Mouse (Mus musculus) erythroblast, adult 5-6 weeks (primary cell): ENCODE measurements around the gene Gpc6. TPM values are rescaled to one million over a fixed set of nuclear protein-coding genes. Genes with fewer than 3 reads are reported as not detected.

Experiments
- ATAC-seq: replicated peaks from 2 replicates; pipeline ENCODE4 v1.8.0; 2016; ENCODE audit warnings: moderate number of reproducible peaks, mild to moderate bottlenecking, moderate TSS enrichment, inconsistent platforms; ENCODE audit not compliant: poor library complexity, low FRiP score, severe bottlenecking
- total RNA-seq, 2 experiments: library from RNA; stranded (forward) in 1 of 2; stranded (reverse) in 1 of 2; fragments of 150-400 nt in 1 of 2; fragments of 200-764, 138-1000 nt in 1 of 2; gene quantifications; 2 replicates each; pipeline versions ENCODE4 v1.2.3 to v1.2.4; 2015 to 2017; ENCODE audit warnings: low replicate concordance in 2 of 2

Gpc6 gene
- total RNA-seq, 2 experiments from 2014 or later = not detected

DNA sequence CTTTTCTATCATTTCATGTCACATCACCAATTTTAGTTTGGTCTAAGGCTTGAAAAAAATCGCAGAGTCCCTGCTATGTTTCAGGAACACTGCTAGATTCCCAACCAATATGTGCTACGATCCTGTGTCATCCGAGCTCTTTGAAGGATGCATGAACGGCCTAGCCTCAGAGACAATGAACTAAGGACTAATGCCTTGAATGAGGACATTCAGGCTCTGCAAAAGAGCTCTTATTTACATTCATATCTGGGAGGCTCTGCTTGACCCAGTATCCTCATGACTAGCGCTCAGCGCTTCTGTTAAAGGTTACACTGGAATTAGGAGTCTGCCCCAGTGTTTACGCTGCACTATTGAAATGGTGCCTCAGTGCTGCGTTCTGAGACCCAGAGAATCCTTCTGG, 125.8 kb downstream of the Gpc6 start:
- no peak for ATAC-seq

DNA sequence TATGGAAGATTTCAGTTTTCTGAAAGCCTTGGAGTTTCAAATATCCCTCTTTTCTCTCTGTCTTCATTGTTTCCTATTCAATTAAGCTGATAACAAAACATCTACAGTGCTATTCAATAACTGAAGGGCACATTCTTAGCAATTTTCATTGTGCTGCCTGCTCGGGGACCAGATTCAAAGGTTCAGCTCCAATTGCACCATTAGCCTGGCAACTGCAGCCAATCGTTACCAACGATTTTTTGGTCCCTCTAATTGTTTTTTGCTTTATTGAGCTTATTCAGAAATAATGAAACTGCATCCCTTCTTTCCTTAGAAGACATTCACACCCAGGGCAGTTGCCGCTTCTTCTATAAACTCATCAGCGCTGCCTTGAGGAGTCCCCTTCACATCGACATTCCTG, 128.2 kb downstream of the Gpc6 start:
- no peak for ATAC-seq

DNA sequence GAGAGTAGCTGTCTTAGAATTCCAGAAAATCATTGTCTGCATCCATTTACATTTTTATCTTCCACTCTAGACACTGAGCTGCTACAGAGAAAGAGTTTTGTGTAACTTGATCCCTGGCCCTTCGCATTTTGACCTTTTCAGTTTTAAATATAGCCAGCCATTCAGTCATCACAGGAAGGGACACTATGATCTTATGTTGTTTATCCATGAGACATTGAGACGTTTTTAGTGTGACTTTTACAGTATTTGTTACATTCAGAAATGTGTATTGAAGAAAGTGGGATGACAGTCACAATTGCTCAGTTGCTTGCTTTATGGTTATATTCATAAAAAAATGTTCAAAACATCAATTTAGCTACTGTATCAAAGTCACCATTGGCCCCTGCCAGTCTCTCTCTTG, 130.0 kb downstream of the Gpc6 start:
- ATAC-seq = no peak

DNA sequence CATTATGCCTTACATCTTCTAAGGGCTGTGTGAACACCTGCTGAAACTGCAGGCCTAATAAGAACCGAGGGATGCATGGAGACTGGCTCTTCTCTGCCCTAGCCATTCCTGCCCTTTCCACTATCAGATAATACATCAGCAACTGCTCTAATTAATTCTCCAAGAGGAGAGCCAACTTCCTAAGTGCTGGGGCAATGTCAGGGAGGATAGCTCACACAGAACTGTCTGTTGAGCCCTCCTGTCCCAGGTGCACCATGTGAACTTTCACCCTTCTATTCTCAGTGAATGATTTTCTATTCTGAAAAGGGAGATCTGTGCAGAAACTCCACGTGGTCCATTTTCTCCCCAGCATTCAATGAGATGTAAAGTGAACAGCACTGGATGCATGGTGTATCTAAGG, 136.0 kb downstream of the Gpc6 start:
- no peak for ATAC-seq

DNA sequence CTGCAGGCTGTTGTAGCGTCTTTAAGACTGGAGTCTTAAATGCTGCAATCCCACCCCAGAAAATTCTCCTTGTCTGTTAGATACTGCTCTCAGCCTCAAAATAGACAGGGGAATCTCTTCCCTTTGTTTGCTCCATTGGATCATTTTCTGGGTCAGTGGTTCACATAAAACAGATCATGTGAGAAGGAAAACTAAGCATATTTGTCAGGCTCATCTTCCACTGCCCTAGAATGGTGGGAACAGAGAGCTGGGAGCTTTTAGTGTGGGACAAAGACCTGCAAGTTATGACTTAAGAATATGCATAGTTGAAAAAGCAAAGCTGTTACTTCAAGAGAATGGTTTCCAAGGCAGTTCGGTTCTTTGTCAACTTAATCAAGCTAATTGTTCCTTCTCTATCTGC, 136.4 kb downstream of the Gpc6 start:
- ATAC-seq = no peak

DNA sequence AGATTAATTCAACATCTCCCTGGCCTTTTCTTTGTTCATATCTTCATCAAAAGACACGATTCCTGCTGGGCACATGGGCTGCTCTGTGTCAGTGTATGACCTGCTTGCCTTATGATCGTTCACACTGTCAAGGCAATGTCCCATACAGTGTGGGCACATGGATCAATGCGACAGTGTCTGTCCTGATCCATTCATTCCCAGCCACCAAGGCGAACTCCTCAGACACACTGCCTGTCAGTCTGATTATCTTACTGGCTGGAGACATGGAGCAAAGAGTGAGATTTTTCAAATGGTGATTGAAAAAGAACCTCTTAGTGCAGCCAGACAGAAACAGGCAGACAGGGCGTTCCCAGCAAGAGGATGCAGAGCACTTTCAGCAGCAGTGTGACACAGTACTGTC, 143.1 kb downstream of the Gpc6 start:
- no peak for ATAC-seq

DNA sequence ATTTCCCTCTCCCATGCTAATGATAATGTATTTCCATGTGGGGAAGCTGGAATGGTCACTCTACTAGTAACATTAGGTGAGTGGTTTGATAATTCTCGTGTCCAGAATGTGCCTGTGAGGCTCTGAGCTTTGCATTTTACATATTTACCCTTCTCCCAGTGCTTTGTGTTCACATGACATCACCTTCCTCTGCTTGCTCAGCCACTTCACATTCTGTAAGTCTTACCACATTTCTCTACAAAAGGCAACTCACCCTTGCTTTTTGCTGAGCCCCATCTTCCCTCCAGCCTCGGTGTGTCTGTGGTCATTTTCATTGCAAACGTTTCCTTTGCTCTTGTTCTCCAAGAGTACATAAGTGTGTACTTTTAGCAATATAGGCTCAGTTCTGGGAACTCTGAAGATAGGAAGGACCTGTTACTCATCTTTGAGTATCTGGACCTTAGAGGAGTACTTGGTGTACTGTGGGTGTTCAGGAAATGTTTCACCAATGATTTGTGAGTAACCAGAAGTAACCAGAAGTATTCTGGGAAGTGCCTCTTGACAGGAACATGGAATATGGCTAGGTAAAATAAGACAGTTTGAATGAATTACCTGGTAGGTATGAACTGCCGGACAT, 145.5 kb downstream of the Gpc6 start:
- ATAC-seq = no peak

DNA sequence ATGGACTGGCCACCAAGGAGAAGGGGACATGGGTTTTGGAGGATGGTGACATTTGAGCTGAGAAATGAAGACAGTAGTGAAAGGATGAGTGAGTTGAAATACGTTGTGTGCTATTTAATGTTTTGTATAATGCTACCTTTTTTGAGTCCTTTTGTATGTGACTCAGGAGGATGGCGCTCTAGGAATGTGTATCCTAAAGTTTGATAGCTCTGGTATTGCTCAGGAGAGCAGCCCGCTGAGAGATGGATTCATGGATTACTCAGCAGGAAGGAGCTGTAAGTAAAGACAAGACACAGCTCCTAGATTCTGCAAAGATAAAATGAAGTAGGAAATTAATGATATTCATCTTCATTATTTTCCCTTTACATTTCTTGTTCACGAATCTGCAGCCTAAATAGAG, 168.5 kb downstream of the Gpc6 start:
- ATAC-seq = no peak

DNA sequence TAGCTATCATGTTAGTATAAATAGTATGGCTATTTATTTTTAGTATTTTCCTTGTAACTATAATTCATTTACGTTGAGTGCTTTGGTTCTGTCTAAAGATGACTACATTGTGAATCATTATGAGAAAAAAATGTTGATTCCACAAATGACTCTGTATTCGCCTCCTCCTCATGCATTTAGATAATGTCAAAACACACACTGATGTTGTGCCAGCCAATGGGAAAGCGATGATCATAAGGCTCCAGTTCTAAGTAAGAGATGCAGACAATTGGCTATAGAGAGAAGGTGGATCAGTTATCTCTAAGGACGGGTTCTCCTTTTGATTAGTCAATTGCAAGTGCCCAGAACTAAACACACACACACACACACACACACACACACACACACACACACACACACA, 181.8 kb downstream of the Gpc6 start:
- no peak for ATAC-seq

DNA sequence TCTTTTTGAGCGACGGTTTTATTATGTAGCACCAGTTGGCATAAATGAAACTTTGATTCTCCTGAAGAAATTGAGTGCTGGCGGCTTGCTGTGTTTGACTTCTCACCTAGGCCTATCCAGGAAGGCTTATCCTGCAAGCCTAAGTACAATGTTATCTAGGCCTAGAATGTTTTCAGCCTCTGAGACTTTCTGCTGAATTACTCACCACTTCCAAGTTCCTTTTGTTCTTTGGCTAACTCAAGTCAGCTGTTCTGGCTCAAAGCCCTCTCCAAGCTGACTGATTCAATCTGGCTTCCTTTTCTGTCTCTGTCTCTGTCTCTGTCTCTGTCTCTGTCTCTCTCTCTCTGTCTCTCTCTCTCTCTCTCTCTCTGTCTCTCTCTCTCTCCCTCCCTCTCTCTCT, 188.0 kb downstream of the Gpc6 start:
- ATAC-seq = no peak

DNA sequence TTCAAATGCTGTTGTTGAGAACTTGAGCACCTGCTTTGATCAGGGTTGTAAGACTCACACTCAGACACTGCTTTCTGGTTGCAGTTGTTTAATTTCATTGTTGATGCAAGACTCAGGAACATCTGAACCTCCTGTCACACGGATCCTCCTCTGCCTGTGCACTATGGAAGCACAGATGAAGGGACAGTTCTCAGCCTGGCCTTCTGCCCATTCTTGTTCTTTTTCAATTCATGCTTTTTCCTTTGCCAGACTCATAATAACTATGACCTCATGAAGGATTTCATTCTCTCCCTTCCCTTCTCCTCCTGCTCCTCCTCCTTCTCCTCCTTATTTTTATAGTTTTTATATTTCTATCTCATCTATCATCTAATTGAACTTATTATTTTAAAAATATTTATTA, 196.9 kb downstream of the Gpc6 start:
- no peak for ATAC-seq

DNA sequence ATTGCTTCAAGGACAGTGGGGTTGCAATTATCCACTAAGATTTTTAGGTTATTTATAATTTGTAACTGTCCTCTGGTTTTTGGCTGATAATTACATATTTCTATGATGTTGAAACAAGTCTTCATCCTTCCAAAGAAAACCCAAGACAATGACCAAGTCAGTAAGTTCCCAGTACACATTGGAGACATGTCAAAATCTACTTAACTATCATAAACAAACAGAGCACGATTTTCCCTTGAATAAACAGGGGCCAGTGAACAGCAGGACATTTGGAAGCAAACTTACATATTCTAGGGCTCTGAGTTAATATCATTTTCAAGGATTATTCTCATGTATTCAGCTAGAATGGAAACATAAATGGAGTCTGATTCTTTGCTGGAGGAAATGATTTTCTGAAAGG, 205.2 kb downstream of the Gpc6 start:
- no peak for ATAC-seq

DNA sequence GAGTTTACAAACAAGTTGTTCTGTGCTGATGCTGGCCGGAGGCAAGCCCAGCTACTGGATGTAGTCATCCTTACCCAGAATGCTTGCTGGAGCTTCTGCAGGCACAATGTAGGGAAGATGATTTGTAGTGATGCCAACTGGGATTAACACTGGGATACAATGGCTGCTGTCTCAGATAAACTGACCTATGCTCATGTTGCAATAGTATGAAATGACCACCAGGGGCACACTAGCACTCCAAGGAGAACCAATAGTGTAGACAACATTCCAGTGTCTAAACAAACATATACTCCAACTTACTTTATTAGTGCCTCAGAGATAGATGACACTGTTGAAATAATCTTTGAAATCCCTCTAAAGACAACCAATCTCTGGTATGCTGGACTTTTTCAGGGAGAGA, 206.2 kb downstream of the Gpc6 start:
- no peak for ATAC-seq

DNA sequence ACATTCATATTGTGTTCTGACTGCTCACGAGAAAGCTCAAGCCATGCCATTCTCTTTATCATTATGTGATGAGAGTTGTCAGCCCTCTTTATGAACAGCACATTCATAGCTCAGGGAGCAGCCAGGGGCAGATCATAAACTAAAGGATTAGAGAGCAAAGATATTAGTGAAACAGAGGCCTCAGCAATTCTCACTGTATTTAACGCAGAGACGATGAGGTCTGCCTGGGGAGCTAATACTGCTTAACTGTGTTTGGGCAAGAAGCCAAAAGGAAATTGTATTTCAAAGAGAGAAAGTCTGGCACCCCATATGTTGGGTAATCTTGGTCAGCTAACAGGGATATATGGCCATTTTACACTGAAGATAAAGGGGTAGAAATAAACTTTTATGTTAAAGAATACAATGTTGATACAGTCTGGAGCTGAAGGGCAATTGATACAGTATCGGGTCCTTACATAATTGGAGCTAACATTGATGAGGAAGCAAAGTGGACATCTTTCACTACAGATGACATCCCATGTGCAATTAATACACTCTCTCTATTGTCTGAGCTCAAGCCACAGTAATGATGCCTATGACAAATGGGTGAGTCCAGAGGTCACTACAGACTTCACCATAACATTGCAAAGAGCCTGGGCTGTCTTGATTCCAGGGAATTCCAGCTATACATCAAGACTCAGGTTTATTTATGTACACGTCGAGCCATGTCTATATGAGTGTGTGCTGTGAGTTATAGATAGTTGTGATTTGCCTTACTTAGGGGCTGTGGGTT, 216.1 kb downstream of the Gpc6 start:
- ATAC-seq = no peak

DNA sequence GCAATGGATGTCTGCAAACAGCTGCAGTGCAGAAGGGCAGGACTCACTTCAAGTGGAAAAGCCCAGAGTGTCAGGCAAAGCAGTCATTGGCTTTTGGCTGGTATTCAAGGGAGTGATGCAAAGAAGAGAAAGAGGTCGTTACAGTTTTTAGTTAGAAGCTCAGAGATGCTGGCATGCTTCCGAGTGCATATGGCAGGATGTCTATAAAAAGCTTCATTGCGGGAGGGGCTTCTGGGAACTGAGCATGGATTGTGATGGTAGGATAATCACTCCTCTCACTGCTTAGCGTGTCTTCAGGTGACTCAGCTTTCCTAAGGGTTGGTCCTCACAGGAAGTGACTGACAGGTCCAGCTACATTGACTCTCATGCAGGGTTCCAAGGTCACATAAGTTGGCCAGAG, 221.0 kb downstream of the Gpc6 start:
- no peak for ATAC-seq

DNA sequence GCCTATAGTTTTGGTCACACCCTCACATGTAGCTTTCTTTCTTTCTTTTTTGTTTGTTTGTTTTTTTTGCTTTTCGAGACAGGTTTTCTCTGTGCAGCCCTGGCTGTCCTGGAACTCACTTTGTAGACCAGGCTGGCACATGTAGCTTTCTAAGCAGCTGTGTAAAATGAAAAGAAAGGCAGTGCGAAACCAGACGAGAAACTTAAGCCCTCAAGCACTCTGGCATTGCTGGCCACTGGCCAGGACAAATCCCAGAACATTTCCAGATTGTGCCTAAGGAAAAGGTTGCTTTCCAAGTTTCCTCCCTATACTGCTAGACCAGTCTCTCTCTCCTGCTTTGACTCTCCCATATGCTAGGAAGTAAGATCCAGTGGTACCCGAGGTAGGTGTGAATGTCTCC, 221.6 kb downstream of the Gpc6 start:
- ATAC-seq = no peak

DNA sequence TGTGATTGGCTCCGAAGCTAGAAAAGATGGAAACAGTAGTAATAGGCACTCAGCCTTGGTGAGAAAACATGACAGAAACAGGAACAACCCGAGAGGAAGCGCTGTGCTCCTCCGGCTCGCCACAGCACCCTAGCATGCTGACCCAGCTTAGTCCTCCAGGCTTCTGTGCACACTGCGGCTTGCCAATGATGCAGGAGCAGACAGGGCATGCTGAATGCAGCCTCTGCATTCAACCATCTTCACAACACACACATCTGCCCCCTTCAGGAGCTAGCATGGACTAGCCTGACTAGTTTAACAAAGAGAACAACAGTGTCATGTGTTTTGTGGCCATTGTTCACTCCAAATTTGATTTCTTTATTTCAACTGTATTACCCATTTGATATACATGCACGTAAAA, 226.5 kb downstream of the Gpc6 start:
- no peak for ATAC-seq

DNA sequence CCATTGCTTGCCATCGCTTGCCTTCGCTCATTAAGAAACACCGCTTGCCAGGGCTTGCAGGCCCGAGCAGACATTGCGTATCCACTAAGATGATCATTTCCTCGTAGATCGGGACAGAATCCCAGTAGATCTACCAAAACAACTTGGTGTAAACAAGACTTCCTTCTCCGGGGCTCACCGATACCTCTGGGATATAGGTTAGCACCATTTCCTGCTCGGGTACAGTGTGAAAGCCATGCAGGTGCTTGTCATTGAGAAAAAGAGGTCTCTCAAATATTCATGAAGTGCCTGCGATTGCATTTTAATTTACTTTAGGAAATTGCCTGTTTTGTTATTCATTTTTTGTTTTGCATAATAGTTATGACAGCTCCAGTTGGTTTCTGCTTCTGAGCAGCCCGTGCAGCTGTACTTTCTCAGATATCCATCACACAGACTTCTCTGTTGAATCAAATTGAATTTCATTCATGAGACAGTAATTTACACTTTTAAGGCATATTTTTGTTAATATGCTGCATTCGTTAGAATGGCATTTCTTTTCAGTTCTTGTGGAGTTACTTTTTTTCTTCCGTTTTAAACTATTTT, 230.9 kb downstream of the Gpc6 start:
- no peak for ATAC-seq

DNA sequence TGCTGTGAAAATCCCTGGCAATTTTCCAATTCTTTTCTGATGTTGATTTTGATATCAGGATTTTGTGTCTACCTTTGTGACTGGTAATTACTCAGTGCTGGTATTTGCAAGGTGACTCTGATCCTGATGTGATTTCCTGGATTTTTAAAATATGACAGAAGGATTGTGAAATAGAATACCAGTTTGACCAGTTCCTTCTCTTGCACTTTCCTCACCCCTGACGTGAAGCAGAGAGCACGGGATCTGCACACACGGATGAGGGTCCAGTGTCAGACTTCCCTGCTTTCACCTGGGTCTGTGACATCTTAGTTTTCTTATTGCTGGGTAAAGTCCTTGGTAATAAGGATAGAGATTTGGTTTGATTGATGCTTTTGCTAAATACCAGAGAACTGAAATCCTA, 232.3 kb downstream of the Gpc6 start:
- ATAC-seq = no peak

DNA sequence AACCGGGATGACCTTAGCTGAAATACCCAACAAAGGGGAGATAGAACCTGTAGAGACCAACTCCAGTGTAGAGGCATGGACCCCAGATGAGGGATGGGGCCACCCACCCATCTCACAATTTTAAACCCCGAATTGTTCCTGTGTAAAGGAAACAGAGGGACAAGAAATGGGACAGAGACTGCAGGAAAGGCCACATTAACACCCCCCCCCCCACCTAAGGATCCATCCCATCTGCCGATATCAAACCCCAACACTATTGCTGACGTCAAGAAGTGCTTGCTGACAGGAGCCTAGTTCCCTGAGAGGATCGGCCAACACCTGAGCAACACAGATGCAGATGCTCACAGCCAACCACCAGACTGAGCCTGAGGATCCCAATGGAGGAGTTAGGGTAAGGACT, 241.2 kb downstream of the Gpc6 start:
- ATAC-seq = no peak

DNA sequence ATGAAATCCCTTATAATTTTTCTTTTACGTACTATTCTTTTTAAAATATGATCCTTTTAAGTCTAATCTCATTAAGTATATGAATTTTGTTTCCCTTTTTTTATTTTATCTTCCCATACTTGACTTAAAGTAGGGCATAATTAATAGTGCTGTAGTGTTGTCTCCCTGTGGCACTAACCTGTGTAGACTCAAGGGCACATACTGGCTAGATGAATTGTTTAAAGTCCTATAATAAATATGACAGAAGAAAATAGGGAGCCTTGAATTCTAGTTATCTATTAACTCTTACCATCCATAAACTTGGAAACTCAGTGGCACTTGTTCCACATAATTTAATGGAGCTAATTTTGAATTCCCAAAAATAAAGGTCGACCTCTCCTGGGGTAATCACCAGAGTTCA, 268.2 kb downstream of the Gpc6 start:
- no peak for ATAC-seq

DNA sequence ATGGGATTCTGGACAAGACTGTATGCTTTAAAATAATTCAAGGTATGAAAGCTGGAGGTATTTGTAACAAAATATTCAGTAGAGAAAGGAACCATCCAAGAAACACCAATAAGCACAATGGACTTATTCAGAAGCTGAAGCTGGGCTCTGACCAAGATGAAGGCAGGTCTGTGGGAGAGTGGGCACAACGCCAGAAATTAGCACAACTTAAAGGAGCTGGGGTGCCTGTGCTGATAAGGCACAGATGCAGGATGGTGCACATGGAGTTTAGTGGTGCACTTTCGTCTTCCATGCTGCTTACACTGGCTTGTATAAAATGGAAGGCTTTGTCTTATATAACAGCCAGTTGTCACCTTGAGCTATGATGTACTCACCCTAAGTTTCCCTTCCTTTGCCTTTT, 276.9 kb downstream of the Gpc6 start:
- no peak for ATAC-seq
